Mouse (Mus musculus): Measurements from ENCODE around the gene Cyp2u1. TPM values are rescaled to one million over a fixed set of nuclear protein-coding genes. Genes with fewer than 3 reads are reported as not detected.

The Cyp2u1 gene
- polyA plus RNA-seq, 1 experiment, result 10.4 TPM

DNA sequence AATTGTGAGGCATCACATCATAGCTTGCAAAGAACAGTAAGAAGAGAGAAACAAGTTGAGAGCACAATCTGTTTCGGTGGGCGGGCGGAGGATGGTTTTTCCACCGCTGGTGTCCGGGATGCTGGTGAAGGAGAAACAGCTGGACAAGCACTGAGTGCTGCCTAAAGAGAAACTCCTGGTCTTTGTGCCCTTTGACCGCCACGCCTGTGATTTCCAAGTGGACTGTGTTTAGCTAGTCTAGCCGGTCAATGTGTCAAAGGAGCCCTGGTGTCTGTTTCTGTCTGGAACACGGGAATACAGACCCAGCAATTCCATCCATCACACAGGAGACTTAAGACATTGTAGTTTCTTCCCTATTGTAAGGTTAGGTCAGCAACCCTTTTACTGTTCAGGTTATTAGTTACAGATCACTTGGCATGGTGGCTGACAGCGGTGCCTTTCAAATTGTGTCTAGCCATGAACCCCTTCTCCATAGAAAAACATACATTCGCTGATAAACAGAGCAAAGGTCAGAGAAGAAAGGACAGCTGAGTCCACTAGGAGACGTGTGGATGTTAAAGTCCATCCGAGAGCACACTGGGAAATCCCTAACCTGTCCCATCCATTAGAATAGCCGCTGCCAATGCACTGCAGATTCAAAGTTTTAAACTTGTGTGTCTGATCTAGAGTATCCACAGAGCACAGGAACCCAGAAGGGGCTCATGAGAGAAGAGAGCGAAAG lies 39.1 kb downstream of the Cyp2u1 start:
- Histone ChIP-seq H3K27ac (ENCODE audit: insufficient read depth, low read length) (no peak overlapping the region), H3K4me1 (ENCODE audit: control insufficient read depth, insufficient read depth, low read length) (no peaks in the 10 kb centered on the region; the same call in 1 of the 2 replicates), H3K4me3 (ENCODE audit: insufficient read depth, low read length) (no peak overlapping the region)
- TF ChIP-seq CTCF (IDR thresholded peaks at IDR 0.05; ENCODE audit: extremely low read depth, insufficient read depth, low read length) (no peak), POLR2A (IDR thresholded peaks at IDR 0.05; ENCODE audit: extremely low read depth, insufficient read depth, low read length) (no peak)

DNA sequence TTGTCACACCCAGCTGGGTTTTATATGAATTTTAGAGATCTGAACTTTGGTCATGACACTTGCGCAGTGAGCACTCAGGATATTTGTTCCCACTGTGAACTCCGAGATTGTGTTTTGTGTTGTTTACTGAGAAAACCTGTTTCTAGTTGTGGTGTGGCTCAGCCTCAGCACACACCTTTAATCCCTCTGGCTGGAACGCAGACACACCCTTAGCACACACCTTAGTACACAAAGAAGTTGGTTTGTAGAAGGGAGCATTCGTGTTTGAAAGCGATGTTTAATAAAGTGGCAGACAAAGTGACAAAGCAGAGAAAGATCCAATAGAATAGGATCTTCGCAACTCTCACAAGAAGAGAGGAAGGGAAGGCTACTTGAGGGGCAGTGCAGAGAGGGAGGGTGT lies 42.6 kb downstream of the Cyp2u1 start:
- Histone ChIP-seq H3K4me1 (ENCODE audit: control insufficient read depth, insufficient read depth, low read length) (no peaks in the 10 kb centered on the region; the same call in 1 of the 2 replicates), H3K27ac (ENCODE audit: insufficient read depth, low read length) (no peak overlapping the region), H3K4me3 (ENCODE audit: insufficient read depth, low read length) (no peak overlapping the region)
- TF ChIP-seq CTCF (IDR thresholded peaks at IDR 0.05; ENCODE audit: extremely low read depth, insufficient read depth, low read length) (no peak), POLR2A (IDR thresholded peaks at IDR 0.05; ENCODE audit: extremely low read depth, insufficient read depth, low read length) (no peak)

DNA sequence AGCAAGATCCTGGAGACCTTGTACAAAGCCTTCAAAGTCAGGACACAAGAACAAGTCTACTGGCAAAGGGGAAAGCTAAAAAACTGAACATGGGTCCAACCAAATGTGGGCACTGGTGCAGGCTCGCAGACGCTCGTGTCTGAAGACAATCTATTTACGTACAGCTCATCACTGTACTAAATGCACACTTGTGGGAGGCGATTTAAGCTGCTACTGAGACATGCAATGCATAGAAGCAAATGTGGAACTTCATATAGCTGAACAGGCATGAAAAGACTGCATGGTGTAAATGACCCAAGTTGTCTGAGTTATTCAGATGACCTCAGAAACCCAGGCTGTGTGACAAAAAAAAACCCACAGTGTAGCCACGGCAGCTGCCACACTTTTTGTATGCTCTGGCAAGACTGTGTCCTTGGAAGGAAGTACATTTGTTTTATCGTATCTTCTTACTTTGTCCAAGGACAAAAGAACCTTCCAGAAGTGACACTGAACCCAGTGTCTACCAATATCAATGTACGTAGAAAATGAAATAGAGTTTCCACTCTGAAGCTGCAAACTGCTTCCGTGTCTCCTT lies 43.5 kb downstream of the Cyp2u1 start:
- TF ChIP-seq POLR2A (IDR thresholded peaks at IDR 0.05; ENCODE audit: extremely low read depth, insufficient read depth, low read length), result no peak
- TF ChIP-seq CTCF (IDR thresholded peaks at IDR 0.05; ENCODE audit: extremely low read depth, insufficient read depth, low read length), result no peak
- Histone ChIP-seq H3K4me3 (ENCODE audit: insufficient read depth, low read length) (no peak overlapping the region), H3K27ac (ENCODE audit: insufficient read depth, low read length) (no peak overlapping the region), H3K4me1 (ENCODE audit: control insufficient read depth, insufficient read depth, low read length) (no peaks in the 10 kb centered on the region; the same call in 1 of the 2 replicates)

DNA sequence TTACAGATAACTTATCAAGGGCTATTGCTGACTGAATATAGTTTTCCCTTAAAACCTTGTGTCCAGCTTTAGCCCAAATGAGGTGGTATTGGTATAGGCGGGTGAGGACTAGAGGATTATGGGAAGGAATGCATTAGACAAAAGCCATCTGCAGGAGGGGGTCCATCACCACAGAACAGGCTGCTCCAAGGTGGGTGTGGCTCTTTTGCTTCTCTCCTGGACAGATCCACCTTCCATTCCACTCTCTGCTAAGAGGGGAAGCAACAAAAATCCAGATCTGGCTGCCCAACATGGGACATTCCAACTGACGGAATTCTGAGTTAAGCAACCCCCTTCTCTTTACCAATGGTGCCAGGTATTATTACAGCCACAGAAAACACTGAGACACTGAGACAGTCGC lies 44.1 kb downstream of the Cyp2u1 start:
- Histone ChIP-seq H3K27ac (ENCODE audit: insufficient read depth, low read length) (no peak overlapping the region), H3K4me1 (ENCODE audit: control insufficient read depth, insufficient read depth, low read length) (no peaks in the 10 kb centered on the region; the same call in 1 of the 2 replicates), H3K4me3 (ENCODE audit: insufficient read depth, low read length) (no peak overlapping the region)
- no peak for TF ChIP-seq POLR2A (IDR thresholded peaks at IDR 0.05; ENCODE audit: extremely low read depth, insufficient read depth, low read length)
- no peak for TF ChIP-seq CTCF (IDR thresholded peaks at IDR 0.05; ENCODE audit: extremely low read depth, insufficient read depth, low read length)

DNA sequence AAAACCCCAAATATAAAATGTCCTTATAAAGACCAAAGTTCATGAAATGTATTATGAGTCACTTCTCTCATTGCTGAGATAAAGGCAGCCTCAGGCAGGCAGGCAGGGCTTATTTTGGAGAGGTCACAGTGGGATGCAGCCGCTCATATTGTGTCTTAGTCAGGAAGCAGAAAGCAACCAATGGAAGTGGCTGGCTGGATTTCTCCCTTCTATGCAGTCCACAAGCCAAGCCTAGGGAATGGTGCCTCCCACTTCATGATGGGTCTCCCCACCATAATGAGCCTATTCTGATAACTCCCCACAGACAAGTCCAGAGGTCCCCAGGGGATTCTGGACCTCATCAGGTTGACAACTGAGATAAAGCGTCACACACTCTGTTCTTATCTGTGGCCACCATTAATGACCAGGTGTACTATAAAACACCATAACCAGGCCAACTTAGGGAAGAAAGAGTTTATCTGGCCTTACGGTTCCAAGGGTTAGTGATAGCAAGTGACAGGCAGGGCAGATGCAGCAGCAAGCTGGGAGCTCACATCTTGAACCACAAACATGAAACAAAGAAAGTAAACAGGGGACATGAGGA lies 47.5 kb downstream of the Cyp2u1 start:
- Histone ChIP-seq H3K27ac (ENCODE audit: insufficient read depth, low read length) (no peak overlapping the region), H3K4me1 (ENCODE audit: control insufficient read depth, insufficient read depth, low read length) (no peaks in the 10 kb centered on the region; the same call in 1 of the 2 replicates), H3K4me3 (ENCODE audit: insufficient read depth, low read length) (no peak overlapping the region)
- TF ChIP-seq POLR2A (IDR thresholded peaks at IDR 0.05; ENCODE audit: extremely low read depth, insufficient read depth, low read length) (no peak), CTCF (IDR thresholded peaks at IDR 0.05; ENCODE audit: extremely low read depth, insufficient read depth, low read length) (no peak)

DNA sequence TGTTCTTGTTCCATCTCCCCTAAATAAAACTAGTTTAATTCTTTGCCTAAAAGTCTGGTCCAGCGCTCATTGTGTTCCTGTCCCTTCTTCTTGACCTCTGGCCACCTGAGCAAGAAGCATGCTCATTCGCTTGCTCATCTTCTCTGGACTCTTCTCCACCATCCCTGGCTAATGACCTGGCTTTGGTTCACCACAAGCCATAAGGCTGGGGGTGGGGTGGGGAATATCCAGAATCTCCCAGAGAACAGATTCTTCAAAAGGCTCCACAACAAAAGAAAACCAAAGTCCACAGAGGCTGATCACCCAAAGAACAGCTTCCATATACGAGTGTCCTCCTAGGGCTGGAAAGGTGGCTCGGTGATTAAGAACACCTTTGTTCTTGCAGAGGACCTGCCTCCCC lies 48.0 kb downstream of the Cyp2u1 start:
- Histone ChIP-seq H3K4me1 (ENCODE audit: control insufficient read depth, insufficient read depth, low read length) (no peaks in the 10 kb centered on the region; the same call in 1 of the 2 replicates), H3K4me3 (ENCODE audit: insufficient read depth, low read length) (no peak overlapping the region), H3K27ac (ENCODE audit: insufficient read depth, low read length) (no peak overlapping the region)
- TF ChIP-seq CTCF (IDR thresholded peaks at IDR 0.05; ENCODE audit: extremely low read depth, insufficient read depth, low read length) (no peak), POLR2A (IDR thresholded peaks at IDR 0.05; ENCODE audit: extremely low read depth, insufficient read depth, low read length) (no peak)

DNA sequence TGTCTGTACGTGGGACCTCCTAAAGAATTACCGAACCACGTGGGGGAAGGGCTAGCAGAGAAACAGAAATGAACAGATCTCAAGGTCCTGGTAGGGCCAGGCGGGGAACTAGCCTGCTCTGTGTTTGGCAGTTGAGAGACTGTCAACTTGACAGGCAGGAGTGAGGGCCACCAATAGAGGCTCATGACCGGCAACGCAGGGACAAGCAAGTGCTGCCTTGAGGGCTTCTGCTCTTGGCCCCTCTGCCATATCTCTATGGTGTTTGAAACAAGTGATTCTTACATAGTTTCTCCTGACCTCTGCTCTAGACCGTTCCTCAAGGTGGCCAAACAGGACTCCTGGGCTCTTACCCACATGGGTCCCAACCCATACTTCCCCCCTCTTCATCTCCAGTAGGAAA lies 51.4 kb downstream of the Cyp2u1 start:
- H3K4me3 ChIP-seq (ENCODE audit: insufficient read depth, low read length), result no peak overlapping the region
- TF ChIP-seq CTCF (IDR thresholded peaks at IDR 0.05; ENCODE audit: extremely low read depth, insufficient read depth, low read length), result no peak
- TF ChIP-seq POLR2A (IDR thresholded peaks at IDR 0.05; ENCODE audit: extremely low read depth, insufficient read depth, low read length), result no peak
- no peak overlapping the region for H3K27ac ChIP-seq (ENCODE audit: insufficient read depth, low read length)
- no peaks in the 10 kb centered on the region for H3K4me1 ChIP-seq (ENCODE audit: control insufficient read depth, insufficient read depth, low read length)

DNA sequence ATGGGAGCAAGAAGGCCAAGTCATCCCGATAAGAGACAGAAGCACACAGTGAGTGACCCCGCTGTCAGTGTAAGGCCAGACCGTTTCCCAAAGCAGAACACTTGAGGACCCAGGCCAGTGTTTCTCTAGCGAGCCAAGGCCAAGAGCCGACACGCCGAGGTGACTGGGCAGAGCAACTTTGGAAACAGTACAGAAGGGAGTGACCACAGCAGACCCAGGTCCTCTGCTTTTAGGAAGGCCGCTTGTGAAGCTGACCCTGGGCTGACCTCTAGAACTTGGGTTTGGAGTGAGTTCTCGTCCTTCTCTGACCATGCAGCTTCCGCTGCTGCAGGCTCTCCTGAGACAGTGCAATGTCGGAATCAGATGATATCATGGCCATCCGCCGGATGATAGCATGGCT lies 52.0 kb downstream of the Cyp2u1 start:
- TF ChIP-seq CTCF (IDR thresholded peaks at IDR 0.05; ENCODE audit: extremely low read depth, insufficient read depth, low read length), result no peak

DNA sequence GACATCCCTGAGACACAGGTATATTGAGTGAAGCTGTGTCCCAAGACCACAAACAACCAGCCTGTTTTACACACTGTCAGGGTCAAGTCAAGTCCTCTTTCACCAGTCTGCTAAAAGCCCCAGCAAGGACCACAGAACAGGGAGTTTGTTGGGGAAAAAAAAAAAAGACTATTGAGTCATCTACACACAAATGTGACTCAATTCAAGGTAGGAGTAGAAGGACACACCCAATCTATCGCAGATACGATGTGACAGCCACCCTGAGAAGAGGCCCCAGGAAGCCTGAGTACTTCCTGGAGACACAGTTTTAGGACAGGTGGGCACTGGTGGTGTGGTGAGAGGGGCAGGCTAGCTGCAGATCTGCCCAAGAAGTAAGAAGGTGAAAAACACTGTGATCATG lies 52.7 kb downstream of the Cyp2u1 start:
- TF ChIP-seq POLR2A (IDR thresholded peaks at IDR 0.05; ENCODE audit: extremely low read depth, insufficient read depth, low read length) (no peak), CTCF (IDR thresholded peaks at IDR 0.05; ENCODE audit: extremely low read depth, insufficient read depth, low read length) (no peak)
- no peaks in the 10 kb centered on the region for H3K4me1 ChIP-seq (ENCODE audit: control insufficient read depth, insufficient read depth, low read length)

More for the DNA sequence above, 52.0 kb downstream of the Cyp2u1 start:
- Histone ChIP-seq H3K4me1 (ENCODE audit: control insufficient read depth, insufficient read depth, low read length) (no peaks in the 10 kb centered on the region), H3K27ac (ENCODE audit: insufficient read depth, low read length) (no peak overlapping the region), H3K4me3 (ENCODE audit: insufficient read depth, low read length) (no peak overlapping the region)

DNA sequence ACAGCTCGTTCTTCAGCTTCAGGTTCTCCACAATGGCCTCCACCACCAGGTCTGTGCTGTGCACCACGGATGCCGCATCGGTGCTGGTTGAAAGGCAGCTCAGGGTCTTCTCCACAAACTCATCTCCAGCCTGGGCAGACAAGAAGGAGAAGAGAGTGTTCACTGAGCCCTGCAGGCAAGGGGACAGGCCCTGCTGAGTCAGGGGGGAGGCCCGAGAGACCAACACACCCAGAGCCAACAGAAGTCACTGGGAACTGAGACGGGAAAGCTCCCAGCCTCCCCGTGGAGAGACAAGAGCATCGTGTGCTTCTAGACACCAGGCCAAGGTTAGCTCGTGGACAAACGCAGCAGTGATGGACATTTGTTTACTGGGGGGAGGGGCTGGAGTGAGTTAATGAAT lies 54.6 kb downstream of the Cyp2u1 start:
- Histone ChIP-seq H3K4me1 (ENCODE audit: control insufficient read depth, insufficient read depth, low read length) (no peaks in the 10 kb centered on the region), H3K4me3 (ENCODE audit: insufficient read depth, low read length) (no peak overlapping the region), H3K27ac (ENCODE audit: insufficient read depth, low read length) (no peak overlapping the region)
- TF ChIP-seq CTCF (IDR thresholded peaks at IDR 0.05; ENCODE audit: extremely low read depth, insufficient read depth, low read length) (no peak), POLR2A (IDR thresholded peaks at IDR 0.05; ENCODE audit: extremely low read depth, insufficient read depth, low read length) (no peak)

More for the DNA sequence above, 52.7 kb downstream of the Cyp2u1 start:
- H3K27ac ChIP-seq (ENCODE audit: insufficient read depth, low read length), result no peak overlapping the region
- H3K4me3 ChIP-seq (ENCODE audit: insufficient read depth, low read length), result no peak overlapping the region
